Mouse (Mus musculus) testis, postnatal 10 days (tissue): ENCODE results near the gene Capn5.

Experiments used
- DNase-seq: peaks from one replicate; pipeline ENCODE4 v3.0.0; 2021; ENCODE audit warnings: low spot score

Capn5 gene

DNA sequence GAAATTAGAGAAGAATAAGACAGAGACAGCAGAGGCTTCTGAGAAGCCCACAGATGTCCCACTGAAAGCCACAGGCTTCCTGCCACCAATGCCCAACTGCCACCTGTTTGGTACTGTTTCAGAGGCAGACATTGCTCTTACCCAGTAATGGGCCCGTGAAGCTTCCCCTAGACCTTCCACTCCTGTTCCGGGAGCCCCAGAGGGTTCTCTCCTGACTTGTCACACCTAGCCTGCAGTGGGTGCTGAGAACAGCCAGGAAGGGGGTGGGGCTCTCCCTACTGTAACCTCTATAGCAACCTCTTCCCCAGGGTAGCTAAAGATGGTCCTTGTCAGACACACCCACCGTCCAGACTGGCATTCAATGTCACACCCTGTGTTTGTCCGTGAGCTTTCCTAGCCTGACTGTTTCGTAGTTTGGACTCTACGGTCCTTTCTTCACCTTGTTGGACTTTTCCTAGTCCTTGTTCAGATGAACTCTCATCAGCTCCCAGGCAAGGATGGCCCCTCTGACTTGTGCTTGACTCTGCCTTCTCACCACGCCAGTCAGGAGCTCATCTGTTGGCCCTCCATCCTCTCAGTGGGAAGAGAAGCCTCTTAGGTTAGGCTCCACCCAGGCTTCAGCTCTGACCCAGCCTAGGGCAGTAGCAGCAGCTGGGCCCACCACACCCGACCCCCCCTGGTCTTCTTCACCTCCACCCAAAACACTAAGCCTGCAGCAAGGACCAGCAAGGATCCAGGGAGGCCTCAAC is 1.6 kb downstream of the Capn5 start:
- DNase-seq: peak; percentile 36

- DNase-seq: peak; percentile 38
These were observed 3.0 kb downstream of the Capn5 start for GRCm38 (mm10) chr7:98174883-98175755.

- DNase-seq: no peak
These were observed 4.7 kb downstream of the Capn5 start for GRCm38 (mm10) chr7:98173408-98173807.

DNA sequence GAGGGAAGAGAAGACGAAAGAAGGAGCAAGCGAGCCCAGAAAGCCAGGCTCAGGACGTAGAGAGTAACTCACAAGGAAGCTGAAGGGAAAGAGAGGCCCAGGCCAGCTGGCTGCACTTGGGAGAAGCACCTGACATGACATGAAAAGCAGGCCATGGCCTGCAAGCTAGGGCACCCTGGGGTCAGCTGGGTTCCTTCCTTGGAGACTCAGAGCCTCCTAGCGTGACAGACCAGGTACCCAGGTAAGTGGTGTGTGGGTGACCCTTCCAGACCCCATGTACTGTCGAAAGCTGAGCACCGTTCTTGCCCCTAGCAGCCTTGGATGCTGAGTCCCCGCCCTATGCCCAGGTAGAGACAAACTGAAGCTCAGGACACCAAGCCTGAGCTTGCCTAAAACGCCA is 5.4 kb downstream of the Capn5 start:
- DNase-seq: peak; percentile 28

DNA sequence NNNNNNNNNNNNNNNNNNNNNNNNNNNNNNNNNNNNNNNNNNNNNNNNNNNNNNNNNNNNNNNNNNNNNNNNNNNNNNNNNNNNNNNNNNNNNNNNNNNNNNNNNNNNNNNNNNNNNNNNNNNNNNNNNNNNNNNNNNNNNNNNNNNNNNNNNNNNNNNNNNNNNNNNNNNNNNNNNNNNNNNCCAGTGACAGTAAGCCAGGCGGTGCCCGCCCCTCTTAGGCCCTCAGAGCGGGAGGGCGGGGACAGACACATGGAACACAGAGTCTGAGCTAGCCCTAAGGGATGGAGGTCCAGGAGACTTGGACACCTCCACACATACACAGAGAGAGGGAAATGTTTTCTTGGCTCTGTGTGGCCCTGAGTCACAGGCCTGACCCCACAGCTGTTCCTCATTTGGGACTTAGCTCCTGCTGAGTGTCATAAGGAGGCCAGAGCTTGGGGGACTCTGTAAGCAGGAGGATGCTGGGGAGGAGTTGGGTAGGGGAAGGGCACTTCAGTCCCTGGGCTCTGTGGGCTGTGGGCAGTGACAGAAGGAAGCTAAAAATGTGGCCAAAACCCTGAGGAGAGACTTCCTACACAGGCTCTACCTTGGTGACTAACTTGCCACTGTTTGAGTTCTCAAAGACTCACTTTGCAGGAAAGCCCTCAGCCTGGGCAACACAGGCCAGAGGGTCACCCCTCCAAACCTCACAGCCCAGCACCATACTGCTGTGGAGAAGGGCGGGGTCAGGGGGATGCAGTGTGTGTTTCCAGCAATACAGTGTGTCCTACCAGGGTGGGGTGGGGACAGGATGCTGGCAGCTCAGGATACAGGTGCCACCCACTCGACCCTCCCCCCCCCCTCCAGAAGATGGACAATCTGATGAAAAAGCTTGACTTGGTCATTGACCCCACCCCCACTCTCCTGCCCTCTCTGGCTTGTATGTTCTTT is 6.7 kb downstream of the Capn5 start:
- DNase-seq: peak; percentile 37

GRCm38 (mm10) chr7:98164999-98165528 is 13.0 kb downstream of the Capn5 start:
- DNase-seq: peak; percentile 46

DNA sequence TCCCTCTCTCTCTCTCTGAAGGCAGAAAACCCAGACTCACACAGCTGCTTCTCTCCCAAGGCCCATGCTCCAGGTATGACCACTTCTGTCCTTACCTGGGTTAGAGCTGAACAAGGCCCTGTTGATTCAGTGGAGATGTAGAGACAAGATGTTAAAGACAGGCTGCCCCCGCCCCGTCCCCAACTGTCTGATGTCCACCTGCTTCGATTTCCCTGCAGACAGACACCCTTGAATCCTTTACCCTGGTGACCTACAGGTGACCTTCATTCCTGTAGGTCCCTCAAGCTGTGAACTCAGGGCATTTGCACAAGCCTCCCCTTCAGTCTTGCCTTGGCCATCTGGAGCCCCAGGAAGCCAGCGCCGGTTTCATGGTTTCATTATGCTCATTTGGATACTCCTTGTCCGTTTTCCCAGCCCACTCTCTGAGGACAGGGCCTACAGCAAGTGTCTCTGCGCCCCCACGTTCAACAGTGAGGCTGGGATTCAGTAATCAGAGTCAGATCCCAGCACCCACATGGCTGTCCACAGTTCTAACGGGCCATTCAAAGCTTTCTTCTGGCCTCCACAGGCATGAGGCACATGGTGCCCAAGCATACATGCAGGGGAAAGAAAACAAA is 13.6 kb downstream of the Capn5 start:
- DNase-seq: peak; percentile 27

DNA sequence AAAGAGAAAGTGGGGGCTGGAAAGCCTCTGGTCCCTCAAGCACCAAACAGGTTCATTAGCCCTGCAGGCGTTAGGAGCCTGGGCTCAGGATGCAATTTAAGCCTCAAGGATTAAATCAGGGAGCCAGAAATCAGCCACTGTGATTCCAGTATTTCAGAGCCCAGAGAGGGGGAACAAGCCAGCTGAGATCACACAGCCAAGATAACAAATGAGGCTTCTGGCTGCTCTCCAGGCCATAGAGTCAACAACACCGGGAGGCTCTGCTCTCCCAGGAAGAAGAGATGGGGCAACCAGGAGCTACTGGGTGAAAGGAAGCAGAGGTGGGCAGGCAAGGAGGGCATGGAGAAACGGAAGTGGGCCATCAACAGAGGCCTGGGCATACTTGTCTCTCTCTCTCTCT is 14.4 kb downstream of the Capn5 start:
- DNase-seq: peak; percentile 43

- DNase-seq: no peak
These were observed 15.8 kb downstream of the Capn5 start for GRCm38 (mm10) chr7:98162239-98162638.

- DNase-seq: no peak
These were observed 17.9 kb downstream of the Capn5 start for GRCm38 (mm10) chr7:98160041-98160740.

GRCm38 (mm10) chr7:98158481-98158880 is 19.6 kb downstream of the Capn5 start:
- no peak for DNase-seq

GRCm38 (mm10) chr7:98157636-98158332 is 20.3 kb downstream of the Capn5 start:
- DNase-seq: no peak

- DNase-seq: no peak
These were observed 21.8 kb downstream of the Capn5 start for GRCm38 (mm10) chr7:98156280-98156665.

- peak; percentile 88 for DNase-seq
These were observed 22.4 kb downstream of the Capn5 start for GRCm38 (mm10) chr7:98155546-98156279.

DNA sequence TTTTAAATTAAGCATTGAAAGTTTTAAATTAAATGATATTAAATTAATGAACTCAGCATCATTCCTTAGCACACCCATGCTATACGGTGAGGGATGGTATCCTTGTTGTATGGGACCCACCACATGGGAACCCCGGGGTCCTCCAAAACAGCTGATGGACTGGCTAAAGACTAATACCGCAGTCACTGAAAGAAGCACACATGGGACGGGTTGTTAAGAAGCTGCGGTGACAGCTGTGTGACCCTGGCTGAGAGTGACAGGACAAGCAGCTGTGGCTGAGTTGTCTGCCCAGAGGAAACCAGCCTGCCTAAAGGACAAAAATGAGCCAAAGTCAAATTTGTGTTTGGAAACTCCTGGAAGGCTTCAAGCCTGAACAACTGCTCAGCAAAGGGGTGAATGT is 24.2 kb downstream of the Capn5 start:
- no peak for DNase-seq

DNA sequence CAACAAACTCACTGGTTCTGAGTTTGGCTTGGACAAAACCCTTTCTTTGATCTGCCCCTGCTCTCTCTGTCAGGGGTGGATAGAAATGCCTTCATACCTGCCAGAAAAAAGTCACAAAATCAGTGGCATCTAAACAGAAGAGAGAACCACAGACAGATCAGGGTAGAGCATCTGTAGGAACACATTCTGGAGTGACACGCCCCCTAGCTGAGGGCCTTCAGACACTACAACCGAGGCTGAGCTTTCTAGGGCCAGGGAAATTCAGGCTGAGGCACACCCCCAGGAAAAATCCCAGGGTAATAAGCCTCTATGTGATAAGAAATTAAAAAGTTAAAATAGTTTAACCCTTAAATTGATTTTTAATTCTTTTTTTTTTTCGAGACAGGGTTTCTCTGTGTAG is 24.7 kb downstream of the Capn5 start:
- DNase-seq: no peak

GRCm38 (mm10) chr7:98152400-98152799 is 25.7 kb downstream of the Capn5 start:
- no peak for DNase-seq

DNA sequence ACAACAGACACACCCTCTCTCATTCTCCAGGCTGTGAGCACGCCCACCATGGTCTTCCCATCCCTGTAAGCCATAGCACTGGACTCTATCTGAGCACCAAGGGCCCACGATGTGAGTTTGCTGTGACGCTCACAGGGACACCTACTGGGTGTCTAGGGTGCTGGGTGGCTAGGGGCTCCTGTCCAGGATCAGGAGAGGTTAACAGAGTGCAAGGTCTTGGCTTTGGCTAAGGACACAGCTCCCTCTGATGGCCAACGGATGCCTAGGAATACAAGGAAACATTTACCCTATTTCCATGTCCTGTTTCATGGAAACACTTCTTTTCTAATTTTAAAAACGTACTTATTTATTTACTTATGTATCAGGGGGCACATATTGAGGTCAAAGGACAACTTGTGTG is 27.5 kb downstream of the Capn5 start:
- DNase-seq: peak; percentile 68

DNA sequence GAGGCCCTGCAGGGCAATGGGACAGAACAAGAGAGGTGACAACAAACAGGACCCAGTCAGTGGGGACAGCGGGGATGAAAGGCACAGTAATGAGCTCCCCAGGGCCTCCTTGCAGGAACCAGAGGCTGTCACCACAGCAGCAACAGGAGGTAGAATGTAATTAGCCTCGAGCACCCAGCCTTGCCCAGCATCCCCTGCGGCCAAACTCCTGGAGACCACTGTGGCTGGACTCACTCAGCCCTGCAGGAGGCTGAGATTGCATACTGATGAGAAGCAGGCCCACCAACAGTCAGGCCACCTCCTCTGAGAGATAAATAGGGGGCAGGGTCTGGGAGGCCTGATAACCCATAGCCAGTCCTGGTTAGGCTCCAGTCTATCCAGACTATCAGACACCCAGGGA is 28.3 kb downstream of the Capn5 start:
- DNase-seq: no peak
